Mouse (Mus musculus): ENCODE data around the gene 1110059E24Rik.

1110059E24Rik gene

GRCm38 (mm10) chr19:21652285-21653171, at the start of gene 1110059E24Rik:
1110059E24Rik (minus strand) TSS chr19:21652976.
- WGBS: 3% methylated on average over 52 of the region's 52 CpGs

GRCm38 (mm10) chr19:21680986-21681385, 28.2 kb upstream of the 1110059E24Rik start:
- 79% methylated on average over 10 of the region's 10 CpGs for WGBS

- 92% methylated on average over 3 of the region's 3 CpGs for WGBS
Observed at GRCm38 (mm10) chr19:21680091-21680490, 27.3 kb upstream of the 1110059E24Rik start.

GRCm38 (mm10) chr19:21674354-21675096, 21.7 kb upstream of the 1110059E24Rik start:
- 94% methylated on average over 17 of the region's 17 CpGs for WGBS

- WGBS: 89% methylated on average over 4 of the region's 4 CpGs
Observed at GRCm38 (mm10) chr19:21669650-21670049, 16.9 kb upstream of the 1110059E24Rik start.

GRCm38 (mm10) chr19:21663756-21664456, 11.1 kb upstream of the 1110059E24Rik start:
- 72% methylated on average over 4 of the region's 4 CpGs for WGBS

- WGBS: 35% methylated on average over 1 of the region's 1 CpGs
Observed at GRCm38 (mm10) chr19:21660734-21661133, 8.0 kb upstream of the 1110059E24Rik start.

- 24% methylated on average over 7 of the region's 7 CpGs for WGBS
Observed at GRCm38 (mm10) chr19:21654788-21655187, 2.0 kb upstream of the 1110059E24Rik start.

GRCm38 (mm10) chr19:21653172-21653981, 601 bp upstream of the 1110059E24Rik start, which contains the start of gene Abhd17b:
Abhd17b (plus strand) TSS chr19:21653185.
- WGBS: under 1% methylated on average over 100 of the region's 105 CpGs

- WGBS: 56% methylated on average over 6 of the region's 6 CpGs
Observed at GRCm38 (mm10) chr19:21651664-21652063, 1.1 kb downstream of the 1110059E24Rik start.

- 84% methylated on average over 6 of the region's 6 CpGs for whole genome bisulfite sequencing
Observed at GRCm38 (mm10) chr19:21646142-21646541, 6.6 kb downstream of the 1110059E24Rik start.

- 94% methylated on average over 4 of the region's 4 CpGs for WGBS
Observed at GRCm38 (mm10) chr19:21645301-21645700, 7.5 kb downstream of the 1110059E24Rik start.

GRCm38 (mm10) chr19:21643935-21644334, 8.8 kb downstream of the 1110059E24Rik start:
- 83% methylated on average over 1 of the region's 1 CpGs for WGBS

GRCm38 (mm10) chr19:21637672-21638071, 15.1 kb downstream of the 1110059E24Rik start:
- WGBS: 77% methylated on average over 7 of the region's 7 CpGs

GRCm38 (mm10) chr19:21636907-21637306, 15.9 kb downstream of the 1110059E24Rik start:
- 80% methylated on average over 3 of the region's 3 CpGs for WGBS

- WGBS: 89% methylated on average over 2 of the region's 2 CpGs
Observed at GRCm38 (mm10) chr19:21635406-21635805, 17.4 kb downstream of the 1110059E24Rik start.

GRCm38 (mm10) chr19:21630656-21631331, 22.0 kb downstream of the 1110059E24Rik start:
- 81% methylated on average over 14 of the region's 14 CpGs for WGBS

- WGBS: 64% methylated on average over 1 of the region's 1 CpGs
Observed at GRCm38 (mm10) chr19:21629501-21629900, 23.3 kb downstream of the 1110059E24Rik start.

GRCm38 (mm10) chr19:21629030-21629429, 23.7 kb downstream of the 1110059E24Rik start:
- WGBS: 79% methylated on average over 1 of the region's 1 CpGs

GRCm38 (mm10) chr19:21628440-21628839, 24.3 kb downstream of the 1110059E24Rik start:
- WGBS: 81% methylated on average over 11 of the region's 11 CpGs

All from cerebral cortex, adult 2 months (tissue).